Mouse (Mus musculus) E14TG2a.4 (cell line): Measurements from ENCODE around the gene 4930467E23Rik.
"Not testable (repeated sequence)": the region's sequence is repeated elsewhere in the genome, so short reads cannot be mapped to it uniquely, and the experiment has no call there.

Experiments
- CTCF ChIP-seq: conservative IDR thresholded peaks from 2 replicates; pipeline ENCODE4 v1.5.1; 2014; ENCODE audit warnings: low read length
- POU5F1 ChIP-seq: IDR thresholded peaks from 2 replicates; pipeline ENCODE4 v1.6.1; 2014; ENCODE audit warnings: low read length, borderline replicate concordance

DNA sequence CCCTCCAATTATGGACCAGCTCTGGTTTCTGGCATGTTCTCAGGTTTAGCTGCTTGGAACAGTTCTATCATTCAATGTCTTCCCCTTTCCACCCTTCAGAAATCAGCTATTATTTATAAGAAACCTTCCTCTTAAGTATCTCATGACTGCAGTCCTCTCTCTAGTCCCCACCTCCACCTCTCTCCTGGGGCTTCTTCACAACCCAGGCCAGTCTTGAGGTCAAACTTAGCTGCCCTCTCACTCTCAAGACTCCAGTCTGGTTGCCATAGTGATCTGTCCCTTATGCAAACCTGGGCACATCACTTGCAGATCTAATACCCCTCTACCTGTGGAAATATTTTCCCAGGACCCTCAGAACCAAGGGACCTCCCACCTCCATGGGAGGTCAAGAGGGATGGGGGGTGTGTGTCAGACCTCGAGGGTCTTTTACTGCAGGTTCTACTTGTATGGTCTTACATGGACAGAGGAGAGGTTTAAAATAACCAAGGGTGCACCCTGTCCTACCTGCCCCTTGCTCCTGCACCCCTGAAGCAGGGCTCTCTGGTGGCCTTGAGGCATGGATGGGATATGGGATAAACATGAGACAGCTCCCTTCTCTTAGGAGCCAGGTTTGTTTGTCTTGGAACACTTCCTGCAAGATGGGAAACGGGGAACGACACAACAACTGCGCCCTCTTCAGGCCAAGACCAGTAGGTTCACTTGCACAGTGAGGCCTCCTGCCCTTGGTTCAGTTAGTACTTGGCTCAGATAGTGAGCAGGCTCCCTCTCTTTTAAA is 24.7 kb upstream of the 4930467E23Rik start:
- TF ChIP-seq CTCF, result peak; percentile 10; the same call in 1 of the 2 replicates
- not testable (repeated sequence) for TF ChIP-seq POU5F1
